28 mouse cellular contexts compared by ENCODE assay signal in genomic region chr13:108163912-108164311, GRCm38 (mm10). TPM values are rescaled to one million over a fixed set of nuclear protein-coding genes. Genes with fewer than 3 reads are reported as not detected.
A peak's percentile ranks its signal among the peaks of the same experiment; 100 is the strongest.
DNase-seq lines count a peak whose midpoint lies in the region; ATAC-seq and TF ChIP-seq lines count a peak whose summit lies in the region.
"Had no signal": no experiment of that assay in that cellular context is flagged by ENCODE, and none has a peak within 500 bp of the region (broad histone marks: within the 10 kb centered on the region; RNA-seq: fewer than 3 reads in every experiment).

No protein-coding gene starts in this region.

- DNase-seq in forebrain, embryonic 14.5 days (ENCODE audit: low spot score), result peak; percentile 6
- DNase-seq in forebrain, embryonic 11.5 days (ENCODE audit: low spot score), result no peak
- peak; percentile 97 for DNase-seq in brain, adult 2 months (ENCODE audit: low read depth, low spot score)
- peak; percentile 94 for DNase-seq in cerebellum, adult 11-12 months
- peak; percentile 94 for DNase-seq in cerebellum, adult 9-11 months
- DNase-seq in right cerebral cortex, postnatal 10 days (ENCODE audit: low spot score in 2 of 2), result no peak
- no peak for DNase-seq in liver, postnatal 0 days
- DNase-seq in spleen, adult 18-20 months, result no peak
- DNase-seq: adrenal gland, adult 8-10 months; gastrocnemius, postnatal 36 days; heart, adult 18-20 months; heart, postnatal 4 days; kidney, adult 11 months; kidney, postnatal 14 days; layer of hippocampus, adult 9-11 months; right cerebral cortex, postnatal 14 days; thymus, postnatal 25 days had no signal

- H3K4me1 ChIP-seq in forebrain, embryonic 14.5 days (ENCODE audit: control insufficient read depth, insufficient read depth, low read length), result peaks cover 6% of the 10 kb centered on the region
- peaks cover 4% of the 10 kb centered on the region; the same call in 1 of the 2 replicates for H3K4me1 ChIP-seq in forebrain, embryonic 11.5 days (replicated peaks; ENCODE audit: control insufficient read depth, insufficient read depth, low read length)
- H3K4me1 ChIP-seq in liver, postnatal 0 days (ENCODE audit: insufficient read depth), result peaks cover 5% of the 10 kb centered on the region; the same call in 1 of the 2 replicates

- no peak overlapping the region for H3K4me2 ChIP-seq in forebrain, embryonic 14.5 days (ENCODE audit: low read length)
- H3K4me2 ChIP-seq in forebrain, embryonic 11.5 days (ENCODE audit: low read depth, low read length, severe bottlenecking), result no peak overlapping the region
- H3K4me2 ChIP-seq in liver, postnatal 0 days (ENCODE audit: low read depth, low read length), result no peak overlapping the region
- H3K4me2 ChIP-seq: heart, embryonic 11.5 days; hindbrain, embryonic 13.5 days; limb, embryonic 12.5 days; liver, embryonic 15.5 days; lung, embryonic 15.5 days; neural tube, embryonic 12.5 days had no signal

- no peaks in the 10 kb centered on the region for H3K27me3 ChIP-seq in forebrain, embryonic 14.5 days (replicated peaks; ENCODE audit: control insufficient read depth, insufficient read depth, low read length)
- no peaks in the 10 kb centered on the region for H3K27me3 ChIP-seq in forebrain, embryonic 11.5 days (ENCODE audit: control insufficient read depth, insufficient read depth, low read length)
- H3K27me3 ChIP-seq in liver, postnatal 0 days (ENCODE audit: insufficient read depth, low read length), result no peaks in the 10 kb centered on the region
- H3K27me3 ChIP-seq: hindbrain, embryonic 13.5 days; limb, embryonic 12.5 days; liver, embryonic 15.5 days; lung, embryonic 15.5 days; neural tube, embryonic 12.5 days had no signal

- no peak overlapping the region for H3K27ac ChIP-seq in forebrain, embryonic 14.5 days (ENCODE audit: low read depth, low read length)
- no peak overlapping the region for H3K27ac ChIP-seq in forebrain, embryonic 11.5 days (ENCODE audit: low read depth, low read length)
- H3K27ac ChIP-seq in liver, postnatal 0 days (ENCODE audit: low read depth), result no peak overlapping the region
- H3K27ac ChIP-seq: hindbrain, embryonic 13.5 days; limb, embryonic 12.5 days; liver, embryonic 15.5 days; lung, embryonic 15.5 days; midbrain, embryonic 10.5 days; neural tube, embryonic 12.5 days had no signal

- no peak for ATAC-seq in forebrain, embryonic 14.5 days
- ATAC-seq in forebrain, embryonic 11.5 days (replicated peaks; ENCODE audit: low FRiP score), result no peak
- no peak for ATAC-seq in liver, postnatal 0 days
- ATAC-seq: inflammation-experienced regulatory T-cells, adult 6 months; midbrain, embryonic 16.5 days had no signal

- H3K36me3 ChIP-seq in forebrain, embryonic 14.5 days (ENCODE audit: control insufficient read depth, insufficient read depth, low read length), result peaks cover 18% of the 10 kb centered on the region
- no peaks in the 10 kb centered on the region for H3K36me3 ChIP-seq in forebrain, embryonic 11.5 days (ENCODE audit: control insufficient read depth, insufficient read depth, low read length)
- peaks cover 5% of the 10 kb centered on the region for H3K36me3 ChIP-seq in liver, postnatal 0 days (replicated peaks; ENCODE audit: insufficient read depth, low read length)

- no peaks in the 10 kb centered on the region for H3K9me3 ChIP-seq in forebrain, embryonic 14.5 days (replicated peaks; ENCODE audit: control insufficient read depth, low read length)
- no peaks in the 10 kb centered on the region for H3K9me3 ChIP-seq in forebrain, embryonic 11.5 days (ENCODE audit: control insufficient read depth, low read length)
- H3K9me3 ChIP-seq in liver, postnatal 0 days (ENCODE audit: low read length), result no peaks in the 10 kb centered on the region
- H3K9me3 ChIP-seq: G1E; hindbrain, embryonic 13.5 days; limb, embryonic 12.5 days; liver, embryonic 15.5 days; lung, embryonic 15.5 days; midbrain, embryonic 10.5 days; neural tube, embryonic 12.5 days had no signal

- no peak for TF ChIP-seq CTCF in liver, postnatal 0 days (IDR thresholded peaks at IDR 0.05; ENCODE audit: low read depth)

- H3K9ac ChIP-seq in forebrain, embryonic 14.5 days (ENCODE audit: low read length), result no peak overlapping the region
- H3K9ac ChIP-seq in forebrain, embryonic 11.5 days (ENCODE audit: low read length), result no peak overlapping the region
- H3K9ac ChIP-seq in liver, postnatal 0 days (replicated peaks), result no peak overlapping the region
- H3K9ac ChIP-seq: hindbrain, embryonic 13.5 days; limb, embryonic 12.5 days; liver, embryonic 15.5 days; lung, embryonic 15.5 days; neural tube, embryonic 12.5 days had no signal

- H3K4me3 ChIP-seq in forebrain, embryonic 14.5 days (ENCODE audit: low read depth, low read length), result no peak overlapping the region
- no peak overlapping the region for H3K4me3 ChIP-seq in forebrain, embryonic 11.5 days (ENCODE audit: low read depth, low read length)
- H3K4me3 ChIP-seq in liver, postnatal 0 days (ENCODE audit: low read depth, low read length), result no peak overlapping the region
- H3K4me3 ChIP-seq: hindbrain, embryonic 13.5 days; limb, embryonic 12.5 days; liver, embryonic 15.5 days; lung, embryonic 15.5 days; midbrain, embryonic 10.5 days; myocyte; neural tube, embryonic 12.5 days had no signal

- no peak for TF ChIP-seq EP300 in liver, postnatal 0 days (IDR thresholded peaks at IDR 0.05; ENCODE audit: low read depth)

- WGBS in forebrain, embryonic 14.5 days, result 93% methylated on average over 9 of the region's 9 CpGs
- 94% methylated on average over 9 of the region's 9 CpGs for WGBS in forebrain, embryonic 11.5 days
- WGBS in liver, postnatal 0 days (ENCODE audit: insufficient replicate concordance), result 89% methylated on average over 9 of the region's 9 CpGs

RNA-seq across cellular contexts. Expression of gene Ercc8, which starts 5.4 kb away (rescaled TPM):
- 36.2 and 40.7 TPM in 2 replicates for polyA plus RNA-seq in forebrain, embryonic 14.5 days (2014; fragmentation: Nextera tagmentation; extraction: Ambion mirVana)
- polyA plus RNA-seq in forebrain, embryonic 11.5 days (2014; fragmentation: Nextera tagmentation; extraction: Ambion mirVana), result 25.0 and 26.7 TPM in 2 replicates
- 3.9 and 4.9 TPM in 2 replicates for polyA plus RNA-seq in liver, postnatal 0 days (2015; fragmentation: Nextera tagmentation; extraction: Ambion mirVana)

RNA-seq across cellular contexts. Expression of gene Ndufaf2, which starts 5.5 kb away (rescaled TPM):
- polyA plus RNA-seq in forebrain, embryonic 14.5 days (2014; fragmentation: Nextera tagmentation; extraction: Ambion mirVana), result 84.5 and 85.5 TPM in 2 replicates
- 86.0 and 96.1 TPM in 2 replicates for polyA plus RNA-seq in forebrain, embryonic 11.5 days (2014; fragmentation: Nextera tagmentation; extraction: Ambion mirVana)
- 39.5 and 40.5 TPM in 2 replicates for polyA plus RNA-seq in liver, postnatal 0 days (2015; fragmentation: Nextera tagmentation; extraction: Ambion mirVana)

RNA-seq across cellular contexts. Expression of gene Elovl7, which starts 50.3 kb away (rescaled TPM):
- polyA plus RNA-seq in forebrain, embryonic 14.5 days (2014; fragmentation: Nextera tagmentation; extraction: Ambion mirVana), result 1.3 and 1.6 TPM in 2 replicates
- polyA plus RNA-seq in forebrain, embryonic 11.5 days (2014; fragmentation: Nextera tagmentation; extraction: Ambion mirVana), result 1.1 and 1.4 TPM in 2 replicates
- polyA plus RNA-seq in liver, postnatal 0 days (2015; fragmentation: Nextera tagmentation; extraction: Ambion mirVana), result 3.6 and 3.7 TPM in 2 replicates
- polyA plus RNA-seq: G1E had no signal

Comparison
In these comparisons a context has a peak if more than half of its experiments do, and no peak if none do; other contexts are left out.
1. DNase-seq: peak in forebrain, embryonic 14.5 days (single experiment), brain, adult 2 months (single experiment), cerebellum, adult 11-12 months (single experiment) and cerebellum, adult 9-11 months (single experiment); none in forebrain, embryonic 11.5 days (single experiment), right cerebral cortex, postnatal 10 days (0 of 2), liver, postnatal 0 days (single experiment) and spleen, adult 18-20 months (0 of 2).